Mouse (Mus musculus): ENCODE measurements at regions not wholly inside any gene's neighbourhood (a gene's known extent, or its start where the extent isn't known, plus 50 kb on each side); places are given as distances from the start of the nearest gene placed in this dataset.

GRCm38 (mm10) chr9:90683319-90683718 lies 412.7 kb upstream of the Tbc1d2b start:
- no peak for DNase-seq (ENCODE audit: low read depth, low spot score)
- WGBS = 47% methylated on average over 3 of the region's 3 CpGs

- DNase-seq (ENCODE audit: low read depth, low spot score) = no peak
- WGBS = 87% methylated on average over 12 of the region's 12 CpGs
Observed at GRCm38 (mm10) chr9:90690066-90690465, 419.5 kb upstream of the Tbc1d2b start.

- no peak for DNase-seq (ENCODE audit: low read depth, low spot score)
Observed at GRCm38 (mm10) chr9:90691137-90691536, 420.5 kb upstream of the Tbc1d2b start.

- no peak for DNase-seq (ENCODE audit: low read depth, low spot score)
- WGBS = 73% methylated on average over 12 of the region's 12 CpGs
Observed at GRCm38 (mm10) chr9:90691676-90692661, 421.4 kb upstream of the Tbc1d2b start.

- DNase-seq (ENCODE audit: low read depth, low spot score) = no peak
- WGBS = 51% methylated on average over 9 of the region's 9 CpGs
Observed at GRCm38 (mm10) chr9:90693031-90693671, 422.5 kb upstream of the Tbc1d2b start.

- DNase-seq (ENCODE audit: low read depth, low spot score) = no peak
- WGBS = 62% methylated on average over 13 of the region's 13 CpGs
Observed at GRCm38 (mm10) chr9:90694051-90694645, 423.5 kb upstream of the Tbc1d2b start.

- DNase-seq (ENCODE audit: low read depth, low spot score) = no peak
- 68% methylated on average over 7 of the region's 7 CpGs for WGBS
Observed at GRCm38 (mm10) chr9:90695693-90696092, 425.1 kb upstream of the Tbc1d2b start.

- 51% methylated on average over 11 of the region's 11 CpGs for WGBS
Observed at GRCm38 (mm10) chr9:90697279-90698000, 426.8 kb upstream of the Tbc1d2b start.

GRCm38 (mm10) chr9:90698439-90698838 lies 427.8 kb upstream of the Tbc1d2b start:
- WGBS = 65% methylated on average over 7 of the region's 7 CpGs
- no peak for DNase-seq (ENCODE audit: low read depth, low spot score)

More at GRCm38 (mm10) chr9:90697279-90698000, 426.8 kb upstream of the Tbc1d2b start:
- no peak for DNase-seq (ENCODE audit: low read depth, low spot score)

- 35% methylated on average over 4 of the region's 4 CpGs for WGBS
- no peak for DNase-seq (ENCODE audit: low read depth, low spot score)
Observed at GRCm38 (mm10) chr9:90699064-90699463, 428.5 kb upstream of the Tbc1d2b start.

GRCm38 (mm10) chr9:90700236-90701179 lies 429.9 kb upstream of the Tbc1d2b start:
- no peak for DNase-seq (ENCODE audit: low read depth, low spot score)
- WGBS = 45% methylated on average over 7 of the region's 7 CpGs

- DNase-seq (ENCODE audit: low read depth, low spot score) = no peak
- WGBS = 63% methylated on average over 4 of the region's 4 CpGs
Observed at GRCm38 (mm10) chr9:90701180-90701765, 430.7 kb upstream of the Tbc1d2b start.

GRCm38 (mm10) chr9:90713685-90714084 lies 443.1 kb upstream of the Tbc1d2b start:
- no peak for DNase-seq (ENCODE audit: low read depth, low spot score)
- WGBS = 23% methylated on average over 2 of the region's 2 CpGs

GRCm38 (mm10) chr9:90731450-90731849 lies 460.8 kb upstream of the Tbc1d2b start:
- DNase-seq (ENCODE audit: low read depth, low spot score) = no peak
- WGBS = 78% methylated on average over 4 of the region's 4 CpGs

- no peak for DNase-seq (ENCODE audit: low read depth, low spot score)
- 55% methylated on average over 3 of the region's 3 CpGs for WGBS
Observed at GRCm38 (mm10) chr9:90757175-90757574, 486.6 kb upstream of the Tbc1d2b start.

- DNase-seq (ENCODE audit: low read depth, low spot score) = no peak
- WGBS = 45% methylated on average over 1 of the region's 1 CpGs
Observed at GRCm38 (mm10) chr9:90774296-90774695, 503.7 kb upstream of the Tbc1d2b start.

- DNase-seq (ENCODE audit: low read depth, low spot score) = no peak
Observed at GRCm38 (mm10) chr9:90789545-90789944, 518.9 kb upstream of the Tbc1d2b start.

- no peak for DNase-seq (ENCODE audit: low read depth, low spot score)
- WGBS = 22% methylated on average over 2 of the region's 2 CpGs
Observed at GRCm38 (mm10) chr9:90791871-90792270, 521.3 kb upstream of the Tbc1d2b start.

Data from large intestine, adult 2 months (tissue).